Comparison of ENCODE assay signal across 21 mouse cellular contexts in the genomic region with DNA sequence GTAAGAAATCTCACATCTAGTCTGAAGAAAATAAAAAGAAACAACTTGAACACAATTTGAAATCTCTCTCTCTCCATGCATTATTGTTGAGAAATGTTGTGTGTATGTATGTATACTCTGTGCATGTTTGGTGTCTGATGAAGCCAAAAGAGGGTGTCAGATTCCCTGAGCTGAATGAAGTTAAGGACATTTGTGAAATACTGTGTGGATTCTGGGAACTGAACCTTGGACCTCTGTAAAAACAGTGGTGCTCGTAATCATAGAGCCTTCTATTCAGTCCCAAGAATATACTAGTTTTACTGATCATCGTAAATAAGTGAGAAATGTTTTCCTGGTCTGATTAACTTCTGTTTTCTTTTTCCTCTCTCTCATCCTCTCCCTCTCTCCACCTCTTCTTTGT. TPM values are rescaled to one million over a fixed set of nuclear protein-coding genes. Genes with fewer than 3 reads are reported as not detected.
"Had no signal": no experiment of that assay in that cellular context is flagged by ENCODE, and none has a peak within 500 bp of the region (broad histone marks: within the 10 kb centered on the region; RNA-seq: fewer than 3 reads in every experiment).

No protein-coding gene starts in this region.

- DNase-seq: retina, postnatal 1 day; right cerebral cortex, adult 18-20 months; right cerebral cortex, postnatal 14 days; right cerebral cortex, postnatal 25 days; right cerebral cortex, postnatal 4 days; spleen, adult 18-20 months; thymus, adult 18-20 months; thymus, adult 2 months; thymus, postnatal 14 days; thymus, postnatal 25 days; thymus, postnatal 36 days; thymus, postnatal 4 days had no signal

- H3K9ac ChIP-seq: neural tube, embryonic 13.5 days; neural tube, embryonic 15.5 days; stomach, embryonic 15.5 days had no signal

- H3K9me3 ChIP-seq: neural tube, embryonic 13.5 days; neural tube, embryonic 15.5 days; stomach, embryonic 15.5 days had no signal

- H3K27me3 ChIP-seq: neural tube, embryonic 13.5 days; neural tube, embryonic 15.5 days; stomach, embryonic 15.5 days had no signal

- H3K27ac ChIP-seq: neural tube, embryonic 13.5 days; neural tube, embryonic 15.5 days; stomach, embryonic 15.5 days; stomach, postnatal 0 days had no signal

- H3K4me3 ChIP-seq: neural tube, embryonic 13.5 days; neural tube, embryonic 15.5 days; stomach, embryonic 15.5 days had no signal

- H3K4me1 ChIP-seq: neural tube, embryonic 13.5 days; neural tube, embryonic 15.5 days; stomach, embryonic 15.5 days had no signal

- H3K4me2 ChIP-seq: neural tube, embryonic 13.5 days; neural tube, embryonic 15.5 days; stomach, embryonic 15.5 days had no signal

RNA-seq across cellular contexts. Expression of gene Leap2, which starts 55.9 kb away (rescaled TPM):
- total RNA-seq: neutrophil, adult 5-6 weeks had no signal
- polyA plus RNA-seq: neural tube, embryonic 13.5 days; neural tube, embryonic 14.5 days; neural tube, embryonic 15.5 days; spleen, adult 2 months; testis, adult 2 months; thymus, adult 2 months; urinary bladder, adult 2 months had no signal
